Mouse (Mus musculus): ENCODE results near the gene RPS10-NUDT3.

The RPS10-NUDT3 gene

GRCm38 (mm10) chr17:27634871-27635574, at the start of gene RPS10-NUDT3:
Gene RPS10-NUDT3, minus strand, starts transcription at chr17:27635222.
- peak; percentile 96 for DNase-seq (ENCODE audit: extremely low spot score)

GRCm38 (mm10) chr17:27678924-27679813, 44.1 kb upstream of the RPS10-NUDT3 start:
- no peak for DNase-seq (ENCODE audit: extremely low spot score)

- DNase-seq (ENCODE audit: extremely low spot score): no peak
Observed at GRCm38 (mm10) chr17:27677756-27678155, 42.7 kb upstream of the RPS10-NUDT3 start.

GRCm38 (mm10) chr17:27676270-27676669, 41.2 kb upstream of the RPS10-NUDT3 start:
- DNase-seq (ENCODE audit: extremely low spot score): no peak

DNA sequence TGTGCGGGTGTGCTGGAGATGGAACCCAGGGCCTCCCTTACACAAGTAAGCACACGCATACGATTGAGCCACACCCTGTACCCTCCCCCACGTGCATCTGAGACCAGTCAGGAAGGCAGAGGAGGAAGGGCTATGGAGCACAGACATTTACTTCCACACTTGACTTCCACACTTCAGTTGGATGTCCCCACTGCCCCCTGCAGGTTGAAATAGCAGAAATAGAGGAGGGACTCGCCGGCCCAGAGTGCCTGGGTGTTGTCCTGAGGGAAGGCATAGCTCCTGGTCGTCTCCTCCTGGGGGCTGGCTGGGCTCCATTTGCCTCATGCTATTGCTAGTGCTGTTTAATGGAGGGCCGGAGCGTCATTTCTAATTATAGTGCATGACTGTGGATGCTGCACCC, 40.4 kb upstream of the RPS10-NUDT3 start:
- DNase-seq (ENCODE audit: extremely low spot score): no peak

DNA sequence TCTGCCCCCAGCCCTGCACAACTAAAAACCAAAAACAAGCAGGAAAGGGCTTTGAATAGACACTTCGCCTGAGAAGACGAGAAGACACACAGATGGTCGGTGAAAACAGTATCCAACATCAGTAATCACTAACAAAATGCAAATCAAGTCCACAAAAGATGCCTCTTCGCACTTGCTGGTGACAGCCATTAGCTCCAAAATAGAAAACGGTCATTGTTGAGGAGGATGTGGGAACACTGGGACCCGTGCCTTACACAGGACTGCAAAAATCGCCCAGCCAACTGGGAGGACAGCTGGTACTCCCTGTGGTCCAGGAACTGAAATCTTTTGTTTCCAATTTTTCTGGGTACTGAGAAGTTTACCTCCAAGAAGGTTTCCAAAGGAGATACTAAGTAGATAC, 38.9 kb upstream of the RPS10-NUDT3 start:
- DNase-seq (ENCODE audit: extremely low spot score): no peak

GRCm38 (mm10) chr17:27671720-27672119, 36.7 kb upstream of the RPS10-NUDT3 start:
- no peak for DNase-seq (ENCODE audit: extremely low spot score)

DNA sequence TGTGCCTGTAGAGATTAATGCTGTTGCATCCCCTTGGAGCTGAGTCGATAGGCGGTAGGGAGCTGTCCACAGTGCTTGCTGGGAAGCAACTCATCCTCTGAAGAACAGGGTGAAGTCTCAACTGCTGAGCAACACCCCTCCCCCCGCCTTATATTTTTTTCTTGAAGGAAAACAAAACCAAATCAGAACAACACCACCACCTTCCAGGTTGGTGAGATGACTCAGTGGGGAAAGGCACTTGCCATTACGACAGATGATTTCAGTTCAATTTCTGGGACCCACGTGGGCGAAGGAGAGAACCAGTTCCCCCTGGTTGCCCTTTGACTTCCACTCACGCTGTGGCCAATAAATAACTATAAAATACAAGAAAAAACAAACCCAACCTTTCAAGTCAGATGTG, 23.7 kb upstream of the RPS10-NUDT3 start:
- DNase-seq (ENCODE audit: extremely low spot score): no peak

DNA sequence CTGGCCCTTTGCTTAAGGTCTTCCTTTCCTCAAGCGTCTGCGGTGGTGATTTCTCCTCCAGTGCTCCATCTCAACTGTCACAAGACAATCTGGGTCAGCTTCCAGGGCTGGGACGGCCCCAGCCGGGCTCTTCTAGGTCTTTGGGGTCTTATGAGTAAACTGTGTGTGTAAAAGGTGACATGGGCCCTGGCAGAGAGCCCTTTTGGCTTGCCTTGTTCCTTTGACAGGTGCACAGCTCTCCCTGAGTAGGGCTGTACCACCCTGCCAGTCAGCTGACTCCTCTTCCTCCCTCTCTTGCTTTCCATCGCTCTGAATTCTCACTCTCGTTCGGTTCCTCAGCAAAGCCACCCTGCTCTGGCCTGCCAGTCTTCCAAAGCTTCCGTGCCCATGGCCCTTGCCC, 22.1 kb upstream of the RPS10-NUDT3 start:
- no peak for DNase-seq (ENCODE audit: extremely low spot score)

- DNase-seq (ENCODE audit: extremely low spot score): no peak
Observed at GRCm38 (mm10) chr17:27656414-27656813, 21.4 kb upstream of the RPS10-NUDT3 start.

GRCm38 (mm10) chr17:27656011-27656399, 21.0 kb upstream of the RPS10-NUDT3 start:
- DNase-seq (ENCODE audit: extremely low spot score): peak; percentile 44

GRCm38 (mm10) chr17:27655089-27656010, 20.3 kb upstream of the RPS10-NUDT3 start, which contains the start of gene Pacsin1:
Gene Pacsin1, plus strand, starts transcription at chr17:27655509.
- DNase-seq (ENCODE audit: extremely low spot score): peak; percentile 33

GRCm38 (mm10) chr17:27653253-27653959, 18.4 kb upstream of the RPS10-NUDT3 start:
- no peak for DNase-seq (ENCODE audit: extremely low spot score)

GRCm38 (mm10) chr17:27652046-27652790, 17.2 kb upstream of the RPS10-NUDT3 start:
- no peak for DNase-seq (ENCODE audit: extremely low spot score)

- no peak for DNase-seq (ENCODE audit: extremely low spot score)
Observed at GRCm38 (mm10) chr17:27650586-27650985, 15.6 kb upstream of the RPS10-NUDT3 start.

- peak; percentile 71 for DNase-seq (ENCODE audit: extremely low spot score)
Observed at GRCm38 (mm10) chr17:27650160-27650559, 15.1 kb upstream of the RPS10-NUDT3 start.

GRCm38 (mm10) chr17:27645807-27646206, 10.8 kb upstream of the RPS10-NUDT3 start:
- no peak for DNase-seq (ENCODE audit: extremely low spot score)

GRCm38 (mm10) chr17:27644572-27644971, 9.6 kb upstream of the RPS10-NUDT3 start:
- DNase-seq (ENCODE audit: extremely low spot score): no peak

DNA sequence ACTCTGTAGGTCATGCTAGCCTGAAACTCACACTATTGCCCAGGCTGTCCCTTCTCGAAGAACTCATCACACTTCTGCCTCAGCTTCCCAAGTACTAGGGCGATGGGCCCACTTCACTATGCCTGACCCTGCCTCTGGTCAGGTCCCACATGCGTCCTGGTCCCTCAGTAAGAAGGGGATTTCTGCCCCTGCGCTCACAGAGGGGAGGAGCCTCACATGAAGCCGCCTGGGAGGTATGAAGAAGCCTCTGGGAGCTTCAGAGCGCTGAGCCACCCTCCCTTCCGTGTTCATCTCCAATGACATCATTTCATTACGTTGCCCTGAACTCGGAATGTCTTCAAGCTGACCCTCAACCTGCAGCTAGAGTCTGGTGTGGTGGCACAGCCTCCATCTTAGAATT, 8.7 kb upstream of the RPS10-NUDT3 start:
- no peak for DNase-seq (ENCODE audit: extremely low spot score)

DNA sequence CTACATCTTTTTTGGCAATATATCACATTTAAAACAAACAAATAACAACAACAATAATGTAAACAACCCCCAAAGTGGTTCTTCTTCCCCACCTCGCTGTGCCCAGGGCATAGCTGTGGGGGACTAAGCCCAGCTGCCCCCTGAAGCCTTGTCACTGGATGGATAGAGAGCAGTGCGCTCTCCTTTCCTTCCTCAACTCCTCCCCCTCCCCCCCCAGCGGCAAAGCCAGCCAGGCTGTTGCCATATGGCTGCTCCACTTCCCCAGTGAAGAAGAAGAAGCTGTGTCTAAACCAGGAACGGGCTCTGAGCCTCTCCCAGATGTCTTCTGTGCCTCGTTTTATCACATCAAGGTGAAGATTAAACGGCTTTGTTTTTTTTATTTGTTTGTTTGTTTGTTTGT, 8.1 kb upstream of the RPS10-NUDT3 start:
- DNase-seq (ENCODE audit: extremely low spot score): no peak
